Mouse (Mus musculus) CH12.LX (cell line): Measurements from ENCODE around the gene 4930455H04Rik. TPM values are rescaled to one million over a fixed set of nuclear protein-coding genes. Genes with fewer than 3 reads are reported as not detected.

Experiments used
- DNase-seq: peaks from one replicate; pipeline ENCODE4 v3.0.0-alpha.2; 2013; ENCODE audit errors: extremely low read depth
- H3K27ac ChIP-seq: 2 replicates; pipeline ENCODE4 v1.5.1; 2012; ENCODE audit warnings: low read depth, mild to moderate bottlenecking, control low read depth, moderate library complexity; ENCODE audit not compliant: insufficient read depth
- H3K27me3 ChIP-seq: replicated peaks from 2 replicates; pipeline ENCODE3; 2012; ENCODE audit warnings: inconsistent platforms
- H3K36me3 ChIP-seq, 2 experiments: replicated peaks in 1 of 2; 2 replicates each; pipeline versions ENCODE3 to v1.6.1; 2012; ENCODE audit warnings: inconsistent platforms in 1 of 2, low read length in 1 of 2, mild to moderate bottlenecking in 1 of 2, mixed read lengths in 1 of 2, moderate library complexity in 1 of 2; ENCODE audit not compliant: control insufficient read depth in 1 of 2, insufficient read depth in 1 of 2
- H3K4me1 ChIP-seq, 2 experiments: 2 replicates each; pipeline ENCODE4 v1.6.1; 2012; ENCODE audit warnings: inconsistent platforms in 1 of 2, moderate library complexity in 1 of 2; ENCODE audit not compliant: insufficient read depth in 2 of 2, control insufficient read depth in 1 of 2
- H3K4me2 ChIP-seq: 2 replicates; pipeline ENCODE4 v1.6.1; 2012; ENCODE audit warnings: low read depth, mild to moderate bottlenecking, control low read depth; ENCODE audit not compliant: poor library complexity, insufficient read depth, severe bottlenecking
- H3K4me3 ChIP-seq, 3 experiments: fragments of 150-350 bp in 1 of 3; sonication (generic) in 1 of 3; replicated peaks in 1 of 3; 2 replicates each; pipeline versions ENCODE3 to v1.5.1; 2011 to 2012; ENCODE audit warnings: low read depth in 2 of 3, low read length in 2 of 3, mild to moderate bottlenecking in 2 of 3, moderate library complexity in 2 of 3, control low read depth in 1 of 3, improper control_type of control experiment in 1 of 3, inconsistent platforms in 1 of 3, mixed read lengths in 1 of 3; ENCODE audit not compliant: poor library complexity in 1 of 3
- H3K79me2 ChIP-seq: replicated peaks from 2 replicates; pipeline ENCODE4 v1.6.1; 2012; ENCODE audit warnings: mild to moderate bottlenecking, moderate library complexity; ENCODE audit not compliant: control insufficient read depth, poor library complexity, insufficient read depth, severe bottlenecking; ENCODE audit errors: extremely low read depth
- H3K9ac ChIP-seq: 2 replicates; pipeline ENCODE4 v1.6.1; 2012; ENCODE audit warnings: low read depth, mild to moderate bottlenecking, control low read depth, moderate library complexity; ENCODE audit not compliant: insufficient read depth
- H3K9me3 ChIP-seq: replicated peaks from 2 replicates; pipeline ENCODE3; 2012; ENCODE audit warnings: low read length, inconsistent platforms, mixed read lengths
- CHD2 ChIP-seq: IDR thresholded peaks from 2 replicates; pipeline ENCODE4 v1.6.1; 2011; ENCODE audit warnings: low read length, improper control_type of control experiment
- E2F4 ChIP-seq: IDR thresholded peaks from 2 replicates; pipeline ENCODE4 v1.6.1; 2011; ENCODE audit warnings: low read depth, low read length, improper control_type of control experiment; ENCODE audit not compliant: insufficient replicate concordance
- ETS1 ChIP-seq: conservative IDR thresholded peaks from 2 replicates; pipeline ENCODE4 v1.6.1; 2012; ENCODE audit warnings: low read depth, mild to moderate bottlenecking, inconsistent platforms, low read length, improper control_type of control experiment, moderate library complexity
- JUND ChIP-seq: conservative IDR thresholded peaks from 2 replicates; pipeline ENCODE4 v1.6.1; 2011; ENCODE audit warnings: low read depth, low read length, improper control_type of control experiment
- KAT2A ChIP-seq: IDR thresholded peaks from 2 replicates; pipeline ENCODE4 v1.6.1; 2012; ENCODE audit warnings: low read length, improper control_type of control experiment, inconsistent platforms; ENCODE audit not compliant: insufficient replicate concordance
- MXI1 ChIP-seq: IDR thresholded peaks from 2 replicates; pipeline ENCODE4 v1.6.1; 2011; ENCODE audit warnings: mild to moderate bottlenecking, low read depth, low read length, improper control_type of control experiment
- NELFE ChIP-seq: IDR thresholded peaks from 2 replicates; pipeline ENCODE4 v1.6.1; 2011; ENCODE audit warnings: low read depth, low read length, improper control_type of control experiment
- NRF1 ChIP-seq: IDR thresholded peaks from 2 replicates; pipeline ENCODE4 v1.6.1; 2014; ENCODE audit warnings: low read depth, mild to moderate bottlenecking, inconsistent platforms, low read length, improper control_type of control experiment, moderate library complexity
- PAX5 ChIP-seq: IDR thresholded peaks from 2 replicates; pipeline ENCODE4 v1.6.1; 2012; ENCODE audit warnings: low read length, inconsistent platforms, mixed read lengths
- RCOR1 ChIP-seq: conservative IDR thresholded peaks from 2 replicates; pipeline ENCODE4 v1.6.1; 2012; ENCODE audit warnings: low read depth, mild to moderate bottlenecking, inconsistent platforms, low read length, improper control_type of control experiment
- SIN3A ChIP-seq: IDR thresholded peaks from 2 replicates; pipeline ENCODE4 v1.6.1; 2012; ENCODE audit warnings: low read length, improper control_type of control experiment, inconsistent platforms
- TBP ChIP-seq: conservative IDR thresholded peaks from 2 replicates; pipeline ENCODE4 v1.6.1; 2011; ENCODE audit warnings: low read depth, low read length, improper control_type of control experiment
- ZC3H11A ChIP-seq: IDR thresholded peaks from 2 replicates; pipeline ENCODE4 v1.6.1; 2012; ENCODE audit warnings: low read depth, mild to moderate bottlenecking, inconsistent platforms, low read length, improper control_type of control experiment
- ZKSCAN1 ChIP-seq: IDR thresholded peaks from 2 replicates; pipeline ENCODE4 v1.6.1; 2012; ENCODE audit warnings: low read depth, inconsistent platforms, low read length, improper control_type of control experiment, borderline replicate concordance
- ZMIZ1 ChIP-seq: IDR thresholded peaks from 2 replicates; pipeline ENCODE4 v1.6.1; 2012; ENCODE audit warnings: low read depth, mild to moderate bottlenecking, inconsistent platforms, low read length, improper control_type of control experiment
- dilution Hi-C: fragments of 300-500 bp; cut with MboI; formaldehyde crosslinking; loops from 2 replicates; pipeline ENCODE4 v1.14.3; 2020; ENCODE audit warnings: low sequenced_read_pairs; ENCODE audit not compliant: extremely low pct_unique_long_range_greater_than_20kb, extremely low pct_ligation_motif_present
- in situ Hi-C: fragments of 300-500 bp; cut with MboI; formaldehyde crosslinking; loops from 3 replicates; pipeline ENCODE4 v1.14.3; 2019; ENCODE audit warnings: low sequenced_read_pairs, low pct_ligation_motif_present, low pct_unique_long_range_greater_than_20kb, mixed read lengths
- polyA plus RNA-seq: library from polyadenylated mRNA; unstranded; fragments of >175 nt; gene quantifications from 2 replicates; pipeline ENCODE4 v1.2.1, GENCODE M21; 2012; ENCODE audit warnings: low read depth; ENCODE audit not compliant: insufficient read length
- total RNA-seq, 2 experiments: library from RNA; depleted of rRNA; stranded (reverse); fragments of 300-350 nt in 1 of 2; fragments of >200 nt in 1 of 2; gene quantifications; 2 replicates each; pipeline ENCODE4 v1.2.3; 2012 to 2014

Gene 4930455H04Rik
- total and polyA plus RNA-seq, 3 experiments, result not detected

GRCm38 (mm10) chr3:116923042-116923441 is 45.0 kb upstream of the 4930455H04Rik start:
- Histone ChIP-seq H3K4me3 (no peak overlapping the region), H3K27me3 (no peaks in the 10 kb centered on the region), H3K9ac (no peak overlapping the region), H3K79me2 (no peaks in the 10 kb centered on the region), H3K4me1 (no peaks in the 10 kb centered on the region), H3K27ac (no peak overlapping the region), H3K9me3 (no peaks in the 10 kb centered on the region), H3K36me3 (no peaks in the 10 kb centered on the region), H3K4me2 (no peak overlapping the region)
- in situ Hi-C loops, result no loop called here
- DNase-seq, result no peak
- dilution Hi-C loops, result no loop called here
- TF ChIP-seq ZC3H11A, result no peak
- no peak for TF ChIP-seq NELFE
- no peak for TF ChIP-seq CHD2
- TF ChIP-seq MXI1, result no peak
- no peak for TF ChIP-seq ZKSCAN1

DNA sequence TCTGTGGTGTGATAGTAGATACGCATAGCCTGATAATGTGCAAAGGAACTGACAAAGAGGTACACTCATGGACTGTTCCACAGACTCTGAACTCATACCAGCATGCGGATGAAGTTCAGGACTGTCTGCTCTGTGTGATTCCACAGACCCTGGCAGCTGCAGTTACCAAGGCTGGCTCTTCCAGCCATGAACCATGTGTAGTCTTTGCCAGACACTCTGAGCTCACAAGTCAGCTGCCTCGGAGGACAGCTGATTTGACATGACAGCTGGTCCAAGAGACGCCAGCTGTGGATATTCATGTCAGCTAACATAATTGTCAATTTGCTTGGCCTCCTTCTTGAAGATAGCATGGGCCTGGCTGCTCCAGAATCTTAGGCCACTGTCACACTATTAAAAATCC is 39.1 kb upstream of the 4930455H04Rik start:
- dilution Hi-C loops (no loop called here), in situ Hi-C loops (no loop called here)
- no peaks in the 10 kb centered on the region for H3K9me3 ChIP-seq
- no peak overlapping the region for H3K9ac ChIP-seq
- no peak for TF ChIP-seq ZMIZ1
- TF ChIP-seq SIN3A, result no peak
- TF ChIP-seq CHD2, result no peak
- TF ChIP-seq NRF1, result no peak
- no peak for TF ChIP-seq ZC3H11A
- TF ChIP-seq E2F4, result no peak
- TF ChIP-seq KAT2A, result no peak
- no peak for TF ChIP-seq PAX5
- no peak overlapping the region for H3K4me2 ChIP-seq
- H3K79me2 ChIP-seq, result no peaks in the 10 kb centered on the region
- H3K27ac ChIP-seq, result no peak overlapping the region
- H3K27me3 ChIP-seq, result no peaks in the 10 kb centered on the region
- no peak overlapping the region for H3K4me3 ChIP-seq
- no peak for DNase-seq
- H3K36me3 ChIP-seq, result no peaks in the 10 kb centered on the region
- no peaks in the 10 kb centered on the region for H3K4me1 ChIP-seq

DNA sequence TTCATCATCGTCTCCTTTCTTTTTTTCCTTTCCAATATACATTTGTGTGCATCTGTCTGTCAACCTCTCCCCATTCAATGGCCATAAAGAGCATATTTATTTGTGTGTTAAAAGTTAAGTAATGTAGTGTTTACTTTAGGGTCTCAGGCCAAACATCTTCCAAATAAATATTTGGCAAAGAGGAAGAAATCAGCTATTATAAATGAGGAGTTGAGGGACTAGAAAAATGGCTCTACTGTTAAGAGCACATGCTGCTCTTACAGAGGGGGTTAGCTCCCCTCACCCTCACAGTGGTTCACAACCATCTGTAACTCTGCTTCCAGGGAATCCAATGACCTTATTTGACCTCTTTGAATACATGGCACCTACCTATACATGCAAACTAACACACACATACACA is 34.9 kb upstream of the 4930455H04Rik start:
- TF ChIP-seq JUND (no peak), RCOR1 (no peak), ETS1 (no peak), TBP (no peak)
- Histone ChIP-seq H3K4me3 (no peak overlapping the region), H3K27me3 (no peaks in the 10 kb centered on the region), H3K4me2 (no peak overlapping the region), H3K9ac (no peak overlapping the region), H3K4me1 (no peaks in the 10 kb centered on the region), H3K79me2 (no peaks in the 10 kb centered on the region), H3K36me3 (no peaks in the 10 kb centered on the region), H3K9me3 (no peaks in the 10 kb centered on the region), H3K27ac (no peak overlapping the region)
- in situ Hi-C loops (no loop called here), dilution Hi-C loops (no loop called here)
- no peak for DNase-seq
